Mouse (Mus musculus) bone marrow, adult 2 months (tissue): ENCODE data around the gene Kdm4a.

Experiments used
- CTCF ChIP-seq: fragments of 200-500 bp; IDR thresholded peaks from 2 replicates; pipeline ENCODE4 v1.5.1; 2011; ENCODE audit warnings: low read length, control low read depth; ENCODE audit not compliant: control insufficient read depth, insufficient read depth
- POLR2A ChIP-seq: fragments of 200-500 bp; IDR thresholded peaks from 2 replicates; pipeline ENCODE4 v1.6.1; 2011; ENCODE audit warnings: low read depth, mild to moderate bottlenecking, control low read depth, low read length, borderline replicate concordance; ENCODE audit not compliant: control insufficient read depth

DNA sequence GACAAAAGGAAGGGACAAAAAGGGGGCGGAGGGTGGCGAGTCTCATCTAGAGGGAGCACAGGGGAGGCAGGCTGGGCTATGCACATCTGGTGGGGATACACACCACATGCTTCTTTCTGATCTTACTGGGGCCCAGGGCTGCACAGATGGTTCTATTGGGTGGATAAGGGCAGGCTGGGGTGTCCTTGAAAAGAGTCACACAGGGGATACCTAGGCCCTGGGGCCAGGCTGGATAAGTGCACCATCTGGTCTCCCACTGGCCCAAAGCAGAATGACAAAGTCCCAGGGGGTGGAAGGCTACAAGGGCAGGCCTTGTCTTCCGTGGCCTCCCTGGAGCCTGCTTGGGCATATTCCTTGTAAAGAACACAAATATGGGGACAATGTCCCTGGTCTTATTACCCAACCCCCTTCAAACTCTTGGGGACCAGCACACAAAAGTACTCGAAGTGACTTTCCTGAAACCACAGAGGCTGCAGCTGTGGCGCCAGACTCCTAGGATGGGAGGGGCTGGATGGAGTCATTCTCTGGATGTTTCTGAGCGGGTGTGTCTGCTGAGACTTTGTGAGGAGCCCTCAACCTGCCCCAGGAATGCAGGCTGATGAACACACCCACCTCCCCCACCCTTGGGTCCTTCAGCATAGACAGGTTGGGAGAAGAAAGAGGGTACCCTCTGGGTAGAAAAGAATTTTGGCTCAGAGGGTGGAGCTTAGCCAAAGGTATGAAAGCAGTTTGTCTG, 49.4 kb upstream of the Kdm4a start:
- no peak for TF ChIP-seq CTCF
- TF ChIP-seq POLR2A, result no peak
